Mouse (Mus musculus) T-helper 2 cell (primary cell): Measurements from ENCODE around the gene Dohh.

ENCODE experiments used
- in situ Hi-C: fragments of 300-600 bp; cut with MboI, MseI; formaldehyde crosslinking; loops from one replicate; pipeline ENCODE4 v1.15.1; 2025; ENCODE audit warnings: high pct_unique_total_duplicates

Gene Dohh

DNA sequence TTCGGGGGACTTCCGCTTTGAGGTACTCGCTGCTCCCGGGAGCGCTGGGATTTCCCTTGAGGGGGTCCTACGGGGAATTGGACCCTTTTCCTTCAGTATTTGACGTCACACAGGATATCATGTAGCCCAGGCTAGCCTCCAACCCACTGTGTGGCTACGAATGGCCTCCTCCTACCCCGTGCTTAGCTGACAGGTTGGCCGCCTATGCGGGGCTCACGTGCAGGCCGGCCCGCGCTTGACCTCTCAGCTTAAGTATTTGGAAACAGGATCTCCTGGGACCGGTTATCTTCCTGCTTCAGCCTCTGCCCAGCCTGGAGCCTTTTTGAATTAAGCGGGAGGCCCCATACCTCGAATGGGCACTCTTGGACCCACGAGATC lies 366 bp downstream of the Dohh start:
- in situ Hi-C loops, result no loop called here

DNA sequence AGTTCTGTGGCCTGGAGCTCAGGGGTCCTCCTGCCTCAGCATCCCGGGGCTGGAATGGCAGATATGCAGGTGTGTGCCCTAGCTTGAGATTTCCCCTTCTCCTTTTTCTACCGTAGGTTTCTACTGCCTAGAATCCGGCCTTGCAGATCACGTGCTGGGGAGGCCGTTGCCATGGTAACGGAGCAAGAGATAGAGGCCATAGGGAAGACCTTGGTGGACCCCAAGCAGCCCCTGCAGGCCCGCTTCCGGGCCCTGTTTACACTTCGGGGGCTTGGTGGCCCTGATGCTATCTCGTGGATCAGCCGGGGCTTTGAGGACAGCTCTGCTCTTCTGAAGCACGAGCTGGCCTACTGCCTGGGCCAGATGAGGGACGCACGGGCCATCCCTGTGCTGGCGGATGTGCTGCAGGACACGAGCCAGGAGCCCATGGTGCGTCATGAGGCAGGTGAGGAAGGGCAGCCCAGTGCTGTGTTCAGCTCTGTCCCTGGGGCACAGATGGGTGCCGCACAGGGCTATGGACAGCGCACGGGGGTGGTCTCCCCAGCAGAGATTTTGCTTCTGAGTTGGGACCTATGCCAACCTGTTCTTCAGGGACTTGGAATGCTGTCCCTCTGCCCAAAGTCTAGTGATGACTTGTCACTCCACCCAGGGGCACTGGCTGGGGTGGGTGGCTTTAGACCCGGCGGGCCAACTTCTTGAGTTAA lies 1.5 kb downstream of the Dohh start:
- in situ Hi-C loops, result no loop called here

DNA sequence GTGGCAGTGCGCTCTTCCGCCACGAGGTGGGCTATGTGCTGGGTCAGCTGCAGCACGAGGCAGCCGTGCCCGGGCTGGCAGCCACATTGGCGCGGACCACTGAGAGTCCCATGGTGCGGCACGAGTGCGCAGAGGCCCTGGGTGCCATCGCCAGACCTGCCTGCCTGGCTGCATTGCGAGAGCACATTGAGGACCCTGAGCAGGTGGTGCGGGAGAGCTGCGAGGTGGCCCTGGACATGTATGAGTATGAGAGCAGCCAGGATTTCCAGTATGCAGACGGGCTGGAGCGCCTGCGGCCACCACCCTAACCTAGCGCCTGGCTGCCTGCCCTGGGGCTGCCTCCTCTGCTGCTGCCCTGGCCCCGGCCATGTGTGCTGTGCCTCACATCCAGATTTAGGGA lies 3.5 kb downstream of the Dohh start:
- in situ Hi-C loops, result no loop called here

DNA sequence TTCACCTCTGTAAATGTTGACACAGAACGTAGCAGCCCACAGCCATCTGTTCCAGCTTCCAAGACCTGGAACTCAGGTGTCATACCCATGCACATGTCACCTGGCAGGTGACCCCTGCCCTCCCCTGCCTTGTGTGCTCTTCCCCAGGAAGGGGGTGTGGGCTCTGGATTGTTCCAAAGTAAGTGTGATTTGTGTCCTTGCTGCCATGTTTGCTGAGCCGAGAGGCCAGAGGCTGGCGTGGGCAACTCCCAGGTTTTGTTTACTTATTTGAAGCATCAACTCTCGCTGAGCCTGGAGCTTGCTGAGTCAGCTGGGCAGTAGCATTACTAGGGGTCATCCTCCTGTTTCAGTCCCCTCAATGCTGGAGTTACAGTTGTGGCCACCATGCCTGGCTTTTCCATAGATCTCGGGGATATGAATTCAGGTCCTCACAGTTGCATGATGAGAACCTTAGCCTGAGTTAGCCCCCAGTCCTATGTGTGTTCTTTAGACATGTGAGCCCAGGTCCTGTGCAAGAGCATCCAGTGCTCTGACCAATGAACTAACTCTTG lies 4.4 kb downstream of the Dohh start, which contains the start of gene Gm48552:
Gm48552 (plus strand) TSS at position 501 of the 551 bp plus-strand sequence.
- in situ Hi-C loops, result no loop called here

DNA sequence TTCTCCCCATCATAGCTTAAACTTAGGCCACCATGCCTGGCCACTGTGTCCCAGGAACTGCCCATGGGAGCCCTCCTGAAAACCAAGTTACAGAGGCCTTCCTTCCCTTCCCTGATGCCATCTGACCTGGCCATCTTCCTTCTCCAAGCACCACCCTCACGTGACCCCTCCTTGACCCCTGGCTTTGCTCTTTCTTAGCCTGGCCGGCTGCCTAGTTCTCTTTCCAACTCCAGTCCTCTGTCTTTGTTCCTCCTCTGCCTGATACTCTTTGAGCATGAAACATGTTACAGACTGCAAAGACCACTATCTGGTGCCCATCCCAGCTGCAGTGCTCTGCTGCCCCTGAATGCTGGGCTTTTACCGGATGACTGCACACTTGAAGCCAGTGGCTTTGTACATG lies 5.1 kb downstream of the Dohh start:
- in situ Hi-C loops, result no loop called here

DNA sequence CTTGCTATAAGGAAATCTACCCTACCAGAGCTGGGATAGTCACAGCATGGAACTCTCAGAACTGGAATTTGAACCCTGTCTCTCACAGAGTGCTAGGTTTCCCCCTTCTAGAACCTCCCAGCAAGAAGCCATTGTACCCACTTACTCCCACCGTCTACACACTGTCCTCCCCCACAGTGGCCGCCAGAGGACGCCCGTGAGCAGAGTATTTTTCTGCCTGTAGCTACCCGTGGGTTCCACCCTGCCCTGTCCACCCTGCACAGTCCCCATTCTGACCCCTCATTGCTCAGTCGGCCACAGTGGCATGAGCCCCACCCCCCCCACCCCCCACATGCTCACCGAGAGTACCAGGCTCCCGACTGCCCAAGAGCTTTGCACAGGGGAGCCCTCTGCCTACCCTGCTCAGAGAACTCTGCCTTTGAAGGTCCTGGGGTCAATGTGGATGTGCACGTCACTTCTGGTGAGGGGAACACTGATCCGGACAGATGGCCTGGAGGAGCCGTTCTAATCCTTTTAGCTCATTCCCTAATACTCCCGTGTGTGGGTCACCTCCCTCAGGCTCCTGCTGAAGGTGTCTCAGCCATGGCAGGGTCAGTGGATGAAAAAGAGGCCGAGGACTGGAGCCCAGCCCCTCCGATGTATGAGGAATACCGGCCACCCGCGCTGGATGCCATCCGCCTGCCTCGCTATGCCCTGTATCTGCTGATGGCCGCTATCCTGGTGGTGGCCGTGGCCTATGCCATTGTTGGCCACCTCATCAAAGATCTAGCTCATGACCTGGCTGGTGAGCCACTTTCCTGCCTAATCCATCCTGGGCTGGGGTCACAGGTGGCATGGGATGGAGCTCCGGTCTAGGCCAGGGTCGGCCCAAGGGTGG lies 5.8 kb downstream of the Dohh start:
- in situ Hi-C loops, result no loop called here

DNA sequence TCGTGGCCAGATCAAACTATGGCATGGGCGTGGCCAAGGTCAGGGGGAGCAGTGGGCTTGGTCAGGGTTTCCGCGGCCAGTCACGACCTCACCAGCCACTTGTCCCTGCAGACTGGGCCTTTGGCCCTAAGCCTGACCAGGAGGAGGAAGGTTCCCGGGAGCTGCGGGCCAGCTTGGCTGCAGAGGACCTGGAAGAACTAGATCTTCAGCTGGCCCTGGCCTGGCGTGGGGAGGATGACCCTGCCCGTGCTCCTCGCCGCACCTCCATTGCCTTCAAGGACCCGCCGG lies 6.4 kb downstream of the Dohh start:
- in situ Hi-C loops, result no loop called here

DNA sequence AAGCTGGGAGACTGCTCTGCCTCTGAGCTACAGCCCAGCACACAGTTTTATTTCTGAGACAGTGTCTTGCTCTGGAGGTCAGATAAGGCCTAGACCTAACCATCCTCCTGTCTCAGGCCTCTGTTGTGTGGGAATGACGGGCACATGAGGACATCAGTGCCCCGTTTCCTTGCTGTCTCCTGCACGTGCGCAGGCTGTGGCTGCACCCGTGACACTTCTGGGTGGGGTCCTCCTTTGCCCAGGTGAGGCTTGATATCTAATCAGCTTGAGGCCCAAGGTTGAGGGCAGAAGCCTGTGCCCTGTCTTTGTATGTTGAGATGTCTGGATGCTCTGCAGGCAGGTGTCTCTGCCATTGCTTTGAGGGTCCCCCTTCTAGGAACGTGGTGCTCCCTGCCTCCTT lies 8.0 kb downstream of the Dohh start:
- in situ Hi-C loops, result no loop called here

DNA sequence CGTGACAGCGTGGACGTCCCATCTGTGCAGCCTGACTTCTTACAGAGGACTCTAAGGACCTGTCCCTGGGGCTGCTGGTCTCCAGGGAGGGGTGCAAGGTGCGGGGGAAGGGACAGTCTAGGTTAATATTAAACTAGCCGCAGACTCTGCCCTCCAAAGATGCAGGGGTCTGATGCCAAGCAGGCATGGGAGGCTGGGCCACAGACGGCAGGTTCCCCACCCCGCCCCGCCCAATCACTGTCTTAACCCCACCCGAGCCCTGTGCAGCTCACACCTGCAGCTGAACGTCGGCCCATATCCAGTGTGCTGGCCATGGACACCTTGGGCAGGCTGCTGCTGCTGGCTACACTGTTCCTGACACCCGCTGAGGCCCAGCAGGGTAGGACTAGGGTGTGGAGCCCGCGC lies 8.6 kb downstream of the Dohh start, which contains the start of gene Smim24:
Smim24 (plus strand) TSS at position 271 of the 405 bp plus-strand sequence.
- in situ Hi-C loops, result no loop called here

DNA sequence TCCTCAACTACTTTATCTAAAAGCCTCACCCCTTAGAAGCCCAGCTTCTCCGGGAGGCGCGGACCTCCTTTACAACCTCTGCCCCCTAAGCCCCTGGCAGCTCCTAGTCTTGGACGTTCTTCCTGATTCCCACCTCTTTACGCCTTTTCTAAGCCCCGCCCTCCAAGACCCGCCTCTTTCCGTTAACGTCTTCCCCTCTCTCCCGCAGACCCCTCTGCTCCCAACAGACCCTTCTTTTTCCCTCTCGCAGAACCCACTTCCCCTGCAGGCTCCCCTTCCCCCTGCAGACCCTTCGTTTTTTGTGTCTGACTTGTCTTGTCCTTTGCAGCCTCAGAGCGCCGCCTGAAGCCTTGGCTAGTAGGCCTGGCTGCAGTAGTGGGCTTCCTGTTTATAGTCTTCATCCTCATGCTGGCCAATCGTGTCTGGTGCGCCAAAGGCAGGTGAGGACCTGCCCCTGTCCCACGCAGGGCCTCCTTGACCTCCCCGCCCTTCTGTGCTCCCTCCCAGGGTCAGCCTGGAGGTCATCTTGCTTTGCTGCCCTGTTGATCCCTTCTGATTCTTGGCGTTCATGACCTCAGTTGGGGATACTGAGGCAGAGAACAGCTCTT lies 9.3 kb downstream of the Dohh start:
- in situ Hi-C loops, result no loop called here

DNA sequence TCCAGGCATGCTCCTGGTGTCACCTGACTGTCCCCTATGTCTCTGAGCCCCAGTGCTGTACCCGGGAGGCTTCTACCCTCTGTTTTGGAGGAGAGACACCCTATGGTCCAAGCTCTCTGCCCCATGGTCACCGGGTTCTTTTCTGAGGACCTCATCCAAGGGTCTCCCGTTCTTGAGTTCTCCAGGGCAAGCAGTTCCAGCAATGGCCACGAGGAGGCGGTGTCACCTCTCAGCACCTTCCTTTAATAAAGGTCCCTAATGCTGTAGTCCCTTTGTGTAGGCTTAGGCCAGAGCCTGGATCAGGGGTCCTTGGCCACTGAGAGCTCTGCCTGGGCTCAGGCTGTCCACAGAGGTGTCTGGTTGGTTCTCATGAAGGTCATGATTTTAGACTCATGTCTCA lies 10.9 kb downstream of the Dohh start:
- in situ Hi-C loops, result loop anchor here (5.0 kb wide), 1 partner anchor 137 kb away; no protein-coding TSS in a partner anchor

DNA sequence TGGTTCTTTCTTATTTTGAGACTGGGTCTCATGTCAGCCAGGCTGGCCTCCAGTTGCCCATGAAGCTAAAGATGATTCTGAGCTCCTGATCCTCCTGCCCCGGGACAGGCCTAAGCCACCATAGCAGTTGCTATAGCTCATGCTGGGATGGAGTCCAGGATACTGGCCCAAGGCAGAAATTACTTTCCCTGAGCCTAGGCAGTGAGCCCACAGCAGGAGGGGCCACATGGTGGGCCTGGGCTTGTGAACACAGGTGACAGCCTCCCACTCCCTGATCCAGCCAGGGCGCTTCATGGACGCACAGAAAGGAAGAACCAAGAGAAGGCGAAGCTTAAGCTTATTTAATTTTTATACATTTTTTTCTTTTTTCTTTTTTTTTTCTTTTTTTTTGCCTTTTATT lies 11.6 kb downstream of the Dohh start:
- in situ Hi-C loops, result loop anchor here (5.0 kb wide), 1 partner anchor 136 kb away; no protein-coding TSS in a partner anchor

DNA sequence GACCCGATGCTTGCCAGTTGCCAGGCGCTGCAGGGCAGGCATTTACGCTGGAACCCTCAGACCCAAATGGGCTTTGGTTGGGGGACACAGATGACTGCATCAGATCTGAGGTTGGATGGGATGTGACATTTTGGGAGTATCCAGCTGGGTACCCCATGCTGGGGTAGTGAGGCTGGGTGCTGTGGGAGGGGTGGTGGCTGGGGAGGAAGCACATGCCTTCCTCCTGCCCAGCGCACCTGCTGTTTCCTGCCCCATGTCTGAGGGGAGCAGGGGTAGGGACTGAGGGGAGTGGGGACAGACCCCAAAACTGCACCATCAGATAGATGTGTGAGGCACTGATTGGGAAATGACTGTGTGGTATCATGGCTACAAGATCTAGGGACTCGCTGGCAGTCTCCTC lies 12.5 kb downstream of the Dohh start:
- in situ Hi-C loops, result loop anchor here (5.0 kb wide), 1 partner anchor 136 kb away; no protein-coding TSS in a partner anchor

DNA sequence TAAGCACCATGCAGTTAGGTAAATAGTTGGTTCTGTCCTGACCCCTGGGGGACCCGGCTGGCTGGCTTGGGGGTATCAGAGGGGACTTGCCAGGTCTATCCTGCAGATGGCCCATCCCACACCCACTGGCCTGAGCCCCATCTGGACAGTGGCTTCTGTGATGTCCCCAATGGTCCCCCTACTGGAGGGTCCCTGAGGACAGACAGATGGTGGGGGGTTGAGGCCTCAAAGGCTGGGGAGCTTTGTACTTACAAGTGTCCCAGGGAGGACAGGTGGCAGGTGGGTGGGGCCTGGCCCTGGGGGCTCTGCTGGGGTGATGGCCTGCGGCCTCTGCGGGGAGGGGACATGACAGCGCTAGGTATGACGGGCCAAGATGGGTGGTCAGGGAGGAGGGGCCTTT lies 15.1 kb downstream of the Dohh start:
- in situ Hi-C loops, result loop anchor here (5.0 kb wide), 1 partner anchor 133 kb away; no protein-coding TSS in a partner anchor

DNA sequence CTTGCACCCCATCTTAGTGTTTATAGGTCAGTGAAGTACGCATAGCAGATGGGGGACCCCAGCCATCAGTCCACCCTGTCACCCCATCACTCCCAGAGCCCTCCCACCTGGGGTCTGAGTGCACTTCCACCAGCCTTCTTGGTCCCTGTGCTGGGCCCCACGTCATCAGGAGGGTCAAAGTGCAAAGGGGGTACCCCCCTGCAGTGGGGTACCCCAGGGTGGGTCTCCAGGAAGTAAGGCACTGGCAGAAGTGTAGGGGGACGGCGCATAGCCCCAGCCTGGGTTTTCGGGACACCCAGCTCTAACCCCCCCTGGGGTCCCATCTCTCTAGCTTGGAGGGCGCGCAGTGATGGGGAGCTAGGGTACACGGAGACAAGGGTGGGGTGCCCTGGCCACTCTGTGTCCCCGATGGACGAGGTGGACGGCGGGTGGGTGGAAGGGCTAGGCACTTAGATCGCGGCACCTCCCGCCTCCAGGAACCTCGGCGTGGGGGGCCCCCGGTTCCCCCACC lies 15.6 kb downstream of the Dohh start:
- in situ Hi-C loops, result loop anchor here (5.0 kb wide), 1 partner anchor 132 kb away; no protein-coding TSS in a partner anchor

DNA sequence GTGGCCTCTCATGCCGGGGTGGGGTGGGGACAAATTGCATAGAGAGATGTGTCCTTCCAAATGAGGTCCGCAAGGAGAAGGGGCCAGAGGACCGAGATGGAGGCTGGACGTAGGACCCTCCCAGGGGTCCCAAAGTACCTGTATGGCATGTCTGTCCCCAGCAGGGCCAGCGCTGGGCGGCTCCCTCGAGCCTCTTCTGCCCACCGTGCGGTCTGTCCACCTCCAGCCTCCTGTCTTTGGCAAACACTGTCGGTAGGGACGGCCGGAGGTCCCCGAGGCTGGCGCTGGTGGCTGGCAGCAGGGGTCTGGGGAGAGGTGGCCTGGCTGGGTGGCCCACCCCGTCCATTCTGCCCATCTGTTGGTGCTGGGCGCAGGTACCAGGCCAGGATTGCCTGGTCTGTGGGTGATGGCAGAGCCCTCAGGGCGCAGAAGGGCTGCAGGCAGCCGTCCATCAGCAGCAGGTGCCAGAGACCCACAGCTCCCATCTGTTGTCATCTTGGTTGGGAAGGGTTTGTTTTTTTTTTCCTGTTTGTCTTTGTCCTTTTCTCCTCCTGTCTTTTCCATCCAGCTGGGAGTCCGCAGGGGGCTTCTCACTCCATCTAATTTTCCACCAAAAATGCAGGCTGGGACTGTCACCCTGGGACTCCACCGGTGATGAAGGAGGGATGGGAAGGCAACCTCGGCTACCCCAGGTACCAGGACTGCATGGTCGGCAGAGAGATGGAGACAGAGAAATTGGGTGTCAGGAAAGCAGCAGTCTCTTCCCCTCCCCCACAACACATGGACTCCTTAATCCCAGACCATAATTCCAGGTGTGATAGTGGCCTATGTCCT lies 16.4 kb downstream of the Dohh start:
- in situ Hi-C loops, result no loop called here

DNA sequence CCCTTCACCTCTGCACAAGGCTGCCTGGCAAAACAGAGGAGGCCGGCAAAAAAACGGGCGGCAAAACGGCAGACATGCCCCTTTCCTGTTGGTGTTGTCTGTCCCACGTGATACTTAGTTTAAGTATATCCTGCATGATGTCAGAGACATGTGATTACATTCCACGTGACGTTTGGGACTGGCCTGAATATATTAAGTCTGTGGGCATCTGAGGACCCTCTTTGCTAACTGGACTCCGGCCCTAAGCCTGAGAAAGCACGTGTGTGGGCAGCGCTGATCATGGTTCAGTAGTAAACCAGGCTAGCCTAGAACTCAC lies 16.9 kb downstream of the Dohh start:
- in situ Hi-C loops, result no loop called here

DNA sequence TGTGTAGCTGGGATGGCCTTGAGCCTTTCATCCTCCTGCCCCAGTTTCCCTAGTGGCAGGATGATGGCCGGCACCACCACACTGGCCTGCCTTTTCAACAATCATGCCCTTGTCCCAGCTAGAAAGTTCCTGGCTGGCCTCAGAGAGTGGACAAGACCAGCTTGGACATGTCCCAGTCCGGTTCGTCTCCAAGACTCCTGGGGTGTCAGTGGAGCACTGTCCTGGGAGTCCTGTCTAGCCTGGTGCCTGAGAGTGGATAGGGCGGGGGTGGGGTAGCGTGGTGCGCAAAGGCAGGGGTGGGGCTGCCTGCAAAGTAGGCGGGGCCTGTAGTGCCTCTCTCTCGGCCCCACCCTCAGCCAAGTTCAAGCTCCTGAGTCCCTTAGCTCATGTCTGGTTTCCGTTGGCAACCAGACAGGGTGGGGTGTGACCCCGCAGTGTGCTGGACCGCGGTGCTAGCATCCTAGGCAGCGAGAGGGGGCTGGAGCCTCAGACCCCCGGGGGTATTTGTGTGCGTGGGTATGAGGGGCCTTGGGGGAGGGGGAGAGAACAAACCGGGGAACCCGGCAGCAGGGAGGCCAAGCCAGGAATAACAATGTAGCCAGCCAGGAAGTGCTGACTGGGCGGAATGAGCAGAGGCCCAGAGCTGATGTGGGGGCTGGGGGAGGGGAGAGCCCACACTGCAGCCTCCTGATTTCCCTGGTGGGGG lies 17.4 kb downstream of the Dohh start:
- in situ Hi-C loops, result no loop called here

DNA sequence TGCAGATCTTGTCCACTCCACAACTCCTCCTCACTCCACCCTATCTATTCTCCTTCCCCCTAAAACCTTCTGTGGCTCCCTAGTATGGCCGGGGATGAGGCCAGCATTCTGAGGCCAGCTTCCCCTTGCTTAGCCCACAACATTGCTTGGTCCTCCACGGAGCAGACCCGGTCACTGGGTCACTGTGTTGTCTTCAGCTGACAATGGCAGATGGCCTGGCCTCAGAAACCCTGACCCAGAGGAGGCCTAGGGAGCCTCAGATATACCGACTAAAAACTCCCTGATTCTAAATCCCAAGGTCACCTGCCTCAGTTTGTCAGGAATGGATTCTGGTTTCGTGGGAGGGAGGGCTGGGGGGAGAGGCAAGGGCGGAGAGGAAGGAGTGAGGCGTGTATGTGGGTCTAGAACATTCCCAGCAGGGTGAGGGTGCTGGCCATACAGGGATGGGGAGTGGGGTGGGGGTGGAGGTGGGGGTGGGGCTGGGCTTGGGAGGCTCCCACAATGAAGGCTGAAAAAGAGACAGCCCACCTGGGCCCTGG lies 18.1 kb downstream of the Dohh start:
- in situ Hi-C loops, result no loop called here

DNA sequence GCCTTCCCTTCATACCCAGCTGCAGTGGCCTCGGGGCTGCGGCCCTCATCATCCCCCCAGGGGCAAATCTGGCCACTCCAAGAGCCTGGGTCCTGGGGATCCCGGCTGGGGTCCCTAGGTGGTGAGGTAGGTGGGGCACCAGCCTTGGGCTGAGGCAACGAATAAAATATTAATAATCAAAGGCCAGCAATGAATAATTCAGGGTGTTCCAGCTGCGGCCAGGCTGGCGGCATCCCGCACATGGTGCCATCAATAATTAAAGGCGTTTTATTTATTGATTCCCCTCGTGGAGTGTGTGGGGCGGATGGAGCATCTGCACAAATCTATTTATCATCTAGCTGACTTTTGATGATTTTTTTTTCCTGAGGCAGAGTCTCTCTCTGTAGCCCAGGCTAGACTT lies 19.3 kb downstream of the Dohh start:
- in situ Hi-C loops, result no loop called here
